Mouse (Mus musculus): ENCODE measurements around the gene Nrg3. TPM values are rescaled to one million over a fixed set of nuclear protein-coding genes. Genes with fewer than 3 reads are reported as not detected.

Gene Nrg3
- polyA plus RNA-seq, 1 experiment, result not detected

DNA sequence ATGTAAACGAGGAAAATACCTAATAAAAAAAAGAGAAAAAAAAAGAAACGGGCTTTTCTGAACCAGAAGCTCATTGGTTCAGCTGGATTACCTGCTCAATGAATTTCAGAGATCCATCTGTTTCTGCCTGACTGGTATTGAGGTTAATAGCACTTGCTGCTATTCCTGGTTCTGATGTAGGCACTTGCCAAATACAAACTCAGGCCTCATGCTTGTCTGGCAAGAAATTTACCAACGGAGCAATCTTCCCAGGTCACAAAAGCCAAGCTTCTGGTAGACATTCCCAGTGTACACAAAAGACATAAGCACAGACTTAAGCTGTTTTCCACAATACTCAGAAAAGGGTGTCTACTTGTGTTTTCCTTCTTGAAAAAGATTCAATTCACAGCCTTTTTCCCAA is 363.3 kb downstream of the Nrg3 start:
- TF ChIP-seq POLR2A (IDR thresholded peaks at IDR 0.05; ENCODE audit: borderline replicate concordance, extremely low read depth, low read depth, low read length) (no peak), CTCF (IDR thresholded peaks at IDR 0.05; ENCODE audit: insufficient read depth, low read length) (no peak)
- H3K4me3 ChIP-seq (replicated peaks; ENCODE audit: extremely low read depth, low read depth, low read length), result no peak overlapping the region
- 71% methylated on average over 3 of the region's 3 CpGs for WGBS
- H3K4me1 ChIP-seq (ENCODE audit: control insufficient read depth, insufficient read depth, low read length), result no peaks in the 10 kb centered on the region
- DNase-seq, result no peak

- Histone ChIP-seq H3K4me1 (ENCODE audit: control insufficient read depth, insufficient read depth, low read length) (no peaks in the 10 kb centered on the region), H3K4me3 (replicated peaks; ENCODE audit: extremely low read depth, low read depth, low read length) (no peak overlapping the region)
- DNase-seq, result no peak
- WGBS, result 83% methylated on average over 3 of the region's 3 CpGs
- TF ChIP-seq POLR2A (IDR thresholded peaks at IDR 0.05; ENCODE audit: borderline replicate concordance, extremely low read depth, low read depth, low read length) (no peak), CTCF (IDR thresholded peaks at IDR 0.05; ENCODE audit: insufficient read depth, low read length) (no peak)
These were observed 366.1 kb downstream of the Nrg3 start for GRCm38 (mm10) chr14:39106776-39107175.

DNA sequence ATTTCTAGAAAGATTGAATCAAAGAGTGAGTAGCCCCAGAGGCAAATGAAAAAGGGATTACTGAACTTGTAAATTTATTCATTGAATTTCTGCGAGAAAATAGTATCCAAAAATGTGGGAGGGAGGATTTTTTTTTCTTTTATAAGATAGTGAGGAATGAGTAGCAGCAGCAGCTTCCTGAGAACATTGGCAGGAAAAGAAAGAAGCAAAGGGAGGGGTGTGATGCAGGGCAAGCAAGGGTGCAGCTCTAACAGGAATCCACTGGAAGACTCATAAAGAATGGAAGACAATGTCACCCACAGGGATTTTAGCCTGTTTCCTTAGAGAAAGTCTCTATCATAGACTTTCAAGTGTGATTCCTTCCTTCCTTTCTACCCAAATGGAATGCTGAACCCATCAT is 377.7 kb downstream of the Nrg3 start:
- H3K4me3 ChIP-seq (replicated peaks; ENCODE audit: extremely low read depth, low read depth, low read length), result no peak overlapping the region
- DNase-seq, result no peak
- TF ChIP-seq POLR2A (IDR thresholded peaks at IDR 0.05; ENCODE audit: borderline replicate concordance, extremely low read depth, low read depth, low read length) (no peak), CTCF (IDR thresholded peaks at IDR 0.05; ENCODE audit: insufficient read depth, low read length) (no peak)
- WGBS, result 52% methylated on average over 1 of the region's 1 CpGs
- H3K4me1 ChIP-seq (ENCODE audit: control insufficient read depth, insufficient read depth, low read length), result no peaks in the 10 kb centered on the region

DNA sequence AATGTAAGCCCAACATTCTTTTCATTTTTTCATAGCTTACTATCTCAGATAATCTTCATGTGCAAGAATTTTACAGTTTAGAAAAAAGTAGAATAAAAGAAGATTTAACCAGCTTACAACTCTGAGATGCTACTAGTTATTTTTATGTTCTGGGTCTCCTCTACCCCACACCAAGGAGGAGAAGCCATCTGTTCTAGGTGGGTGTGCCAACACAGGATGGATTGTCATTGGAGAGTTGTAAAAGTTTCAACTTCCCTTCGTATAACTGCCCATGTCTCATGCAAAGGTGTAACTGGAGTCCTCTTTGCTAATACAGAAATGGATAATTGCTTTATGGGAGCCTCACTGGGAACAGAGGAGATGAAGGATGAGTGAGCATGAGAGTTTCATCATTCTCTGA is 393.4 kb downstream of the Nrg3 start:
- Histone ChIP-seq H3K4me3 (replicated peaks; ENCODE audit: extremely low read depth, low read depth, low read length) (no peak overlapping the region), H3K4me1 (ENCODE audit: control insufficient read depth, insufficient read depth, low read length) (no peaks in the 10 kb centered on the region)
- DNase-seq, result no peak
- TF ChIP-seq POLR2A (IDR thresholded peaks at IDR 0.05; ENCODE audit: borderline replicate concordance, extremely low read depth, low read depth, low read length) (no peak), CTCF (IDR thresholded peaks at IDR 0.05; ENCODE audit: insufficient read depth, low read length) (no peak)
- WGBS, result 60% methylated on average over 1 of the region's 1 CpGs

GRCm38 (mm10) chr14:39051542-39051941 is 421.3 kb downstream of the Nrg3 start:
- H3K4me1 ChIP-seq (ENCODE audit: control insufficient read depth, insufficient read depth, low read length), result no peaks in the 10 kb centered on the region
- no peak for DNase-seq
- no peak overlapping the region for H3K4me3 ChIP-seq (replicated peaks; ENCODE audit: extremely low read depth, low read depth, low read length)
- TF ChIP-seq POLR2A (IDR thresholded peaks at IDR 0.05; ENCODE audit: borderline replicate concordance, extremely low read depth, low read depth, low read length) (no peak), CTCF (IDR thresholded peaks at IDR 0.05; ENCODE audit: insufficient read depth, low read length) (no peak)
- 92% methylated on average over 2 of the region's 2 CpGs for WGBS

DNA sequence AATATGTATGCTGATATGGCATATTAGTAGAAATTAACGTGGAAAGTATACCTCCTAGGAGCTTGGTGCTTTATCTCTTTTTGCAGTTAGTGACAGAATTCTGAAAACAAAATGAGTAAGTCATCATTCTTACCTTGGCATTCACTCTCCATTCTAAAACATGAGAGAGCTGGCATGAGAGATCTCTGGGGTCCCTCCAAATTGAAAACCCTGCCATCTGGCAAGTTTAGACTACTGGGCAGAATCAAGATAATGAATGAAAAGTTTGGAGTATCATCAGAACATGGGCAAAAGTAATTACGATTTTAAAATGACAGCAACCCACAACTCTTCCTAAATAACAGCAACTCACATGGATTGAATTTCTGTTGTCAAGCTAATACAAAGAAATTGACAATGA is 423.9 kb downstream of the Nrg3 start:
- no peak for DNase-seq
- no peak overlapping the region for H3K4me3 ChIP-seq (replicated peaks; ENCODE audit: extremely low read depth, low read depth, low read length)
- no peak for TF ChIP-seq POLR2A (IDR thresholded peaks at IDR 0.05; ENCODE audit: borderline replicate concordance, extremely low read depth, low read depth, low read length)
- no peak for TF ChIP-seq CTCF (IDR thresholded peaks at IDR 0.05; ENCODE audit: insufficient read depth, low read length)
- H3K4me1 ChIP-seq (ENCODE audit: control insufficient read depth, insufficient read depth, low read length), result no peaks in the 10 kb centered on the region
- WGBS, result 53% methylated on average over 2 of the region's 2 CpGs

DNA sequence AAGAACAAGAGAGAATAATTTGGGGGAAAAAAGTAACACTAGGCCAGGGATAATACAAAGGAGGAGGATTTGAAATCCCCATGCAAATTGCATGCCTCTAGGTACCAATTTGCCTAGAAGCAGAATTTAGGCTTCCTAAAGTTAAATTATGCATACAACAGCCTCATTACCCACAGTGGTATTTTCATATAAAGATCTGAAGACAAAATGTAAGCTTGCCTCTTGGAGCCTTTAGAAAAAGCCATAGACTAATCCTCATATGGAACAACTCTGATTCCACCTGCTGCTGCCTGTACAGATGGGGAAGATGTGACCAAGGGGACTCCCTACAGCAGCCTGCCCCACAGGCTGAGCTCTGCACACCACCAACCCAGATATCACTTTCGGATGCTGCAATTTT is 428.6 kb downstream of the Nrg3 start:
- no peak for DNase-seq
- no peaks in the 10 kb centered on the region for H3K4me1 ChIP-seq (ENCODE audit: control insufficient read depth, insufficient read depth, low read length)
- 53% methylated on average over 1 of the region's 1 CpGs for WGBS
- TF ChIP-seq CTCF (IDR thresholded peaks at IDR 0.05; ENCODE audit: insufficient read depth, low read length) (no peak), POLR2A (IDR thresholded peaks at IDR 0.05; ENCODE audit: borderline replicate concordance, extremely low read depth, low read depth, low read length) (no peak)
- no peak overlapping the region for H3K4me3 ChIP-seq (replicated peaks; ENCODE audit: extremely low read depth, low read depth, low read length)

GRCm38 (mm10) chr14:39043793-39044192 is 429.1 kb downstream of the Nrg3 start:
- TF ChIP-seq CTCF (IDR thresholded peaks at IDR 0.05; ENCODE audit: insufficient read depth, low read length) (no peak), POLR2A (IDR thresholded peaks at IDR 0.05; ENCODE audit: borderline replicate concordance, extremely low read depth, low read depth, low read length) (no peak)
- no peak for DNase-seq
- no peaks in the 10 kb centered on the region for H3K4me1 ChIP-seq (ENCODE audit: control insufficient read depth, insufficient read depth, low read length)
- WGBS, result 66% methylated on average over 3 of the region's 3 CpGs
- H3K4me3 ChIP-seq (replicated peaks; ENCODE audit: extremely low read depth, low read depth, low read length), result no peak overlapping the region

- 62% methylated on average over 5 of the region's 5 CpGs for WGBS
- Histone ChIP-seq H3K4me1 (ENCODE audit: control insufficient read depth, insufficient read depth, low read length) (no peaks in the 10 kb centered on the region), H3K4me3 (replicated peaks; ENCODE audit: extremely low read depth, low read depth, low read length) (no peak overlapping the region)
- TF ChIP-seq CTCF (IDR thresholded peaks at IDR 0.05; ENCODE audit: insufficient read depth, low read length), result no peak
- no peak for DNase-seq
These were observed 429.5 kb downstream of the Nrg3 start for GRCm38 (mm10) chr14:39043384-39043783.

DNA sequence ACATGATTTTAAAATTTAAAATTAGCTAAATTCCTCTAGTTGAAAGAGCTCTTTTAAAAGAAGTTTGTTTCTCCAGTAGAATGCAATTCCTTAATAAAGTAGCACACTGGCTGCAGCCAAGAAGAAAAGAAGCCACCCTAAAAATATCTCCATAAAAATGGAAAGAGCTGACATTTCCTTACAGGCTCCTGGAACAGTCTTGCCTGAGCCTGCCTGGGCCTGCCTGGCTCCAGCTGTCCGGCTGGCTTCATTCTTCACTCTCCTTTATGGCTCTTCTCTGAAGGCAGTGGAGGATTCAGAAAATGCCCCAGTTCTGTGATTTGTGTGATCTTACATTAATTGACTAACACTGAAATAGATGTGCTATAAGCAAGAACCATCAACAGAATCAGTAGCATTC is 433.8 kb downstream of the Nrg3 start:
- TF ChIP-seq CTCF (IDR thresholded peaks at IDR 0.05; ENCODE audit: insufficient read depth, low read length), result no peak
- TF ChIP-seq POLR2A (IDR thresholded peaks at IDR 0.05; ENCODE audit: borderline replicate concordance, extremely low read depth, low read depth, low read length), result no peak
- WGBS, result 65% methylated on average over 1 of the region's 1 CpGs
- DNase-seq, result no peak
- no peak overlapping the region for H3K4me3 ChIP-seq (replicated peaks; ENCODE audit: extremely low read depth, low read depth, low read length)
- no peaks in the 10 kb centered on the region for H3K4me1 ChIP-seq (ENCODE audit: control insufficient read depth, insufficient read depth, low read length)

GRCm38 (mm10) chr14:39034482-39034881 is 438.4 kb downstream of the Nrg3 start:
- H3K4me3 ChIP-seq (replicated peaks; ENCODE audit: extremely low read depth, low read depth, low read length), result no peak overlapping the region
- WGBS, result 84% methylated on average over 3 of the region's 3 CpGs
- DNase-seq, result no peak
- no peaks in the 10 kb centered on the region for H3K4me1 ChIP-seq (ENCODE audit: control insufficient read depth, insufficient read depth, low read length)
- no peak for TF ChIP-seq CTCF (IDR thresholded peaks at IDR 0.05; ENCODE audit: insufficient read depth, low read length)
- no peak for TF ChIP-seq POLR2A (IDR thresholded peaks at IDR 0.05; ENCODE audit: borderline replicate concordance, extremely low read depth, low read depth, low read length)
